Mouse (Mus musculus): ENCODE measurements around the gene Slc25a25.

GRCm38 (mm10) chr2:32381775-32382223, 69.4 kb downstream of the Slc25a25 start, which contains the start of gene 1110008P14Rik:
- TF ChIP-seq CTCF (IDR thresholded peaks at IDR 0.05; ENCODE audit: extremely low read depth, insufficient read depth, insufficient read length, insufficient replicate concordance) = no peak
- TF ChIP-seq POLR2A (IDR thresholded peaks at IDR 0.05; ENCODE audit: low read depth, low read length) = peak; percentile 34; the same call in 1 of the 2 replicates

Measured in spleen, adult 2 months (tissue).